Mouse (Mus musculus): ENCODE results near the gene Defb25. TPM values are rescaled to one million over a fixed set of nuclear protein-coding genes. Genes with fewer than 3 reads are reported as not detected.

The Defb25 gene
- polyA plus RNA-seq, 1 experiment from 2014 or later = not detected

GRCm38 (mm10) chr2:152622151-152622550 lies 702 bp downstream of the Defb25 start:
- DNase-seq (ENCODE audit: low spot score) = no peak
- Histone ChIP-seq H3K4me2 (ENCODE audit: low read depth, low read length, severe bottlenecking) (no peak overlapping the region), H3K9ac (ENCODE audit: low read length) (no peak overlapping the region), H3K4me3 (ENCODE audit: low read depth, low read length) (no peak overlapping the region), H3K27me3 (ENCODE audit: control insufficient read depth, insufficient read depth, low read length) (peaks cover 18% of the 10 kb centered on the region), H3K27ac (ENCODE audit: low read depth, low read length) (no peak overlapping the region), H3K9me3 (ENCODE audit: control insufficient read depth, low read length) (no peaks in the 10 kb centered on the region), H3K36me3 (ENCODE audit: control insufficient read depth, insufficient read depth, low read length) (no peaks in the 10 kb centered on the region), H3K4me1 (replicated peaks; ENCODE audit: control insufficient read depth, insufficient read depth, low read length) (peaks cover 7% of the 10 kb centered on the region; the same call in 1 of the 2 replicates)
- WGBS = 89% methylated on average over 13 of the region's 13 CpGs
- ATAC-seq (replicated peaks; ENCODE audit: low FRiP score) = no peak

- WGBS = 80% methylated on average over 9 of the region's 9 CpGs
- no peak for DNase-seq (ENCODE audit: low spot score)
- no peaks in the 10 kb centered on the region for H3K4me1 ChIP-seq (replicated peaks; ENCODE audit: control insufficient read depth, insufficient read depth, low read length)
- H3K9ac ChIP-seq (ENCODE audit: low read length) = no peak overlapping the region
- no peak overlapping the region for H3K4me3 ChIP-seq (ENCODE audit: low read depth, low read length)
- H3K4me2 ChIP-seq (ENCODE audit: low read depth, low read length, severe bottlenecking) = no peak overlapping the region
- no peaks in the 10 kb centered on the region for H3K9me3 ChIP-seq (ENCODE audit: control insufficient read depth, low read length)
- H3K27me3 ChIP-seq (ENCODE audit: control insufficient read depth, insufficient read depth, low read length) = peaks cover 3% of the 10 kb centered on the region; the same call in 1 of the 2 replicates
- H3K36me3 ChIP-seq (ENCODE audit: control insufficient read depth, insufficient read depth, low read length) = no peaks in the 10 kb centered on the region
- no peak overlapping the region for H3K27ac ChIP-seq (ENCODE audit: low read depth, low read length)
- no peak for ATAC-seq (replicated peaks; ENCODE audit: low FRiP score)
These were observed 2.3 kb downstream of the Defb25 start for GRCm38 (mm10) chr2:152620367-152621134.

GRCm38 (mm10) chr2:152617374-152617773 lies 5.5 kb downstream of the Defb25 start:
- Histone ChIP-seq H3K4me2 (ENCODE audit: low read depth, low read length, severe bottlenecking) (no peak overlapping the region), H3K36me3 (ENCODE audit: control insufficient read depth, insufficient read depth, low read length) (no peaks in the 10 kb centered on the region), H3K27ac (ENCODE audit: low read depth, low read length) (no peak overlapping the region), H3K9ac (ENCODE audit: low read length) (no peak overlapping the region), H3K27me3 (ENCODE audit: control insufficient read depth, insufficient read depth, low read length) (no peaks in the 10 kb centered on the region; the same call in 1 of the 2 replicates), H3K4me3 (ENCODE audit: low read depth, low read length) (no peak overlapping the region), H3K9me3 (ENCODE audit: control insufficient read depth, low read length) (no peaks in the 10 kb centered on the region), H3K4me1 (replicated peaks; ENCODE audit: control insufficient read depth, insufficient read depth, low read length) (no peaks in the 10 kb centered on the region)
- ATAC-seq (replicated peaks; ENCODE audit: low FRiP score) (no peak), DNase-seq (ENCODE audit: low spot score) (no peak)
- WGBS = 57% methylated on average over 5 of the region's 5 CpGs

- H3K4me3 ChIP-seq (ENCODE audit: low read depth, low read length) = no peak overlapping the region
- no peak for DNase-seq (ENCODE audit: low spot score)
- H3K4me1 ChIP-seq (replicated peaks; ENCODE audit: control insufficient read depth, insufficient read depth, low read length) = no peaks in the 10 kb centered on the region
- no peak overlapping the region for H3K4me2 ChIP-seq (ENCODE audit: low read depth, low read length, severe bottlenecking)
- ATAC-seq (replicated peaks; ENCODE audit: low FRiP score) = no peak
- 82% methylated on average over 6 of the region's 6 CpGs for WGBS
- H3K36me3 ChIP-seq (ENCODE audit: control insufficient read depth, insufficient read depth, low read length) = no peaks in the 10 kb centered on the region
- H3K27me3 ChIP-seq (ENCODE audit: control insufficient read depth, insufficient read depth, low read length) = no peaks in the 10 kb centered on the region; the same call in 1 of the 2 replicates
- H3K9ac ChIP-seq (ENCODE audit: low read length) = no peak overlapping the region
- H3K27ac ChIP-seq (ENCODE audit: low read depth, low read length) = no peak overlapping the region
- no peaks in the 10 kb centered on the region for H3K9me3 ChIP-seq (ENCODE audit: control insufficient read depth, low read length)
These were observed 6.4 kb downstream of the Defb25 start for GRCm38 (mm10) chr2:152616470-152616869.

- Histone ChIP-seq H3K4me2 (ENCODE audit: low read depth, low read length, severe bottlenecking) (no peak overlapping the region), H3K36me3 (ENCODE audit: control insufficient read depth, insufficient read depth, low read length) (no peaks in the 10 kb centered on the region), H3K27me3 (ENCODE audit: control insufficient read depth, insufficient read depth, low read length) (no peaks in the 10 kb centered on the region), H3K4me1 (replicated peaks; ENCODE audit: control insufficient read depth, insufficient read depth, low read length) (no peaks in the 10 kb centered on the region), H3K27ac (ENCODE audit: low read depth, low read length) (no peak overlapping the region), H3K9ac (ENCODE audit: low read length) (no peak overlapping the region), H3K4me3 (ENCODE audit: low read depth, low read length) (no peak overlapping the region), H3K9me3 (ENCODE audit: control insufficient read depth, low read length) (no peaks in the 10 kb centered on the region)
- ATAC-seq (replicated peaks; ENCODE audit: low FRiP score) (peak; percentile 65), DNase-seq (ENCODE audit: low spot score) (peak; percentile 61)
- 12% methylated on average over 7 of the region's 7 CpGs for WGBS
These were observed 7.3 kb downstream of the Defb25 start for GRCm38 (mm10) chr2:152615563-152615962.

GRCm38 (mm10) chr2:152612193-152612592 lies 10.7 kb downstream of the Defb25 start:
- 29% methylated on average over 8 of the region's 8 CpGs for WGBS
- ATAC-seq (replicated peaks; ENCODE audit: low FRiP score) (0 out of 2 replicates have a peak, but pooled peaks have one; percentile 27), DNase-seq (ENCODE audit: low spot score) (peak; percentile 57)
- Histone ChIP-seq H3K27ac (ENCODE audit: low read depth, low read length) (no peak overlapping the region), H3K4me3 (ENCODE audit: low read depth, low read length) (no peak overlapping the region), H3K4me1 (replicated peaks; ENCODE audit: control insufficient read depth, insufficient read depth, low read length) (no peaks in the 10 kb centered on the region), H3K9ac (ENCODE audit: low read length) (no peak overlapping the region), H3K9me3 (ENCODE audit: control insufficient read depth, low read length) (no peaks in the 10 kb centered on the region), H3K36me3 (ENCODE audit: control insufficient read depth, insufficient read depth, low read length) (no peaks in the 10 kb centered on the region), H3K4me2 (ENCODE audit: low read depth, low read length, severe bottlenecking) (no peak overlapping the region), H3K27me3 (ENCODE audit: control insufficient read depth, insufficient read depth, low read length) (no peaks in the 10 kb centered on the region)

- no peak for ATAC-seq (replicated peaks; ENCODE audit: low FRiP score)
- DNase-seq (ENCODE audit: low spot score) = no peak
- H3K4me3 ChIP-seq (ENCODE audit: low read depth, low read length) = no peak overlapping the region
These were observed 14.1 kb downstream of the Defb25 start for GRCm38 (mm10) chr2:152608719-152609118.

GRCm38 (mm10) chr2:152607746-152608145 lies 15.1 kb downstream of the Defb25 start:
- no peak for ATAC-seq (replicated peaks; ENCODE audit: low FRiP score)
- no peak for DNase-seq (ENCODE audit: low spot score)
- H3K9ac ChIP-seq (ENCODE audit: low read length) = no peak overlapping the region
- no peaks in the 10 kb centered on the region for H3K4me1 ChIP-seq (replicated peaks; ENCODE audit: control insufficient read depth, insufficient read depth, low read length)
- H3K36me3 ChIP-seq (ENCODE audit: control insufficient read depth, insufficient read depth, low read length) = no peaks in the 10 kb centered on the region
- H3K4me2 ChIP-seq (ENCODE audit: low read depth, low read length, severe bottlenecking) = no peak overlapping the region
- no peaks in the 10 kb centered on the region for H3K27me3 ChIP-seq (ENCODE audit: control insufficient read depth, insufficient read depth, low read length)
- no peak overlapping the region for H3K4me3 ChIP-seq (ENCODE audit: low read depth, low read length)
- no peaks in the 10 kb centered on the region for H3K9me3 ChIP-seq (ENCODE audit: control insufficient read depth, low read length)
- no peak overlapping the region for H3K27ac ChIP-seq (ENCODE audit: low read depth, low read length)
- WGBS = 81% methylated on average over 6 of the region's 6 CpGs

More at GRCm38 (mm10) chr2:152608719-152609118, 14.1 kb downstream of the Defb25 start:
- Histone ChIP-seq H3K27ac (ENCODE audit: low read depth, low read length) (no peak overlapping the region), H3K9me3 (ENCODE audit: control insufficient read depth, low read length) (no peaks in the 10 kb centered on the region), H3K9ac (ENCODE audit: low read length) (no peak overlapping the region), H3K4me2 (ENCODE audit: low read depth, low read length, severe bottlenecking) (no peak overlapping the region), H3K27me3 (ENCODE audit: control insufficient read depth, insufficient read depth, low read length) (no peaks in the 10 kb centered on the region), H3K4me1 (replicated peaks; ENCODE audit: control insufficient read depth, insufficient read depth, low read length) (no peaks in the 10 kb centered on the region), H3K36me3 (ENCODE audit: control insufficient read depth, insufficient read depth, low read length) (no peaks in the 10 kb centered on the region)
- 96% methylated on average over 1 of the region's 1 CpGs for WGBS

GRCm38 (mm10) chr2:152604057-152604456 lies 18.8 kb downstream of the Defb25 start, which contains the start of gene Defb36:
Gene Defb36 (plus strand): TSS chr2:152604327.
- Histone ChIP-seq H3K27me3 (ENCODE audit: control insufficient read depth, insufficient read depth, low read length) (no peaks in the 10 kb centered on the region), H3K36me3 (ENCODE audit: control insufficient read depth, insufficient read depth, low read length) (no peaks in the 10 kb centered on the region), H3K4me3 (ENCODE audit: low read depth, low read length) (no peak within 1 kb of the TSS), H3K9me3 (ENCODE audit: control insufficient read depth, low read length) (no peaks in the 10 kb centered on the region), H3K9ac (ENCODE audit: low read length) (no peak within 1 kb of the TSS), H3K27ac (ENCODE audit: low read depth, low read length) (no peak within 1 kb of the TSS), H3K4me1 (replicated peaks; ENCODE audit: control insufficient read depth, insufficient read depth, low read length) (no peaks in the 10 kb centered on the region), H3K4me2 (ENCODE audit: low read depth, low read length, severe bottlenecking) (no peak within 1 kb of the TSS)
- WGBS = 82% methylated on average over 15 of the region's 15 CpGs
- DNase-seq (ENCODE audit: low spot score) (peak; percentile 57), ATAC-seq (replicated peaks; ENCODE audit: low FRiP score) (no peak)

Measured in forebrain, embryonic 11.5 days (tissue).